Mouse (Mus musculus) CH12.LX (cell line): Measurements from ENCODE around the gene Cym.
A peak's percentile ranks its signal among the peaks of the same experiment; 100 is the strongest.

Experiments used
- CTCF ChIP-seq, 2 experiments: IDR thresholded peaks in 1 of 2; conservative IDR thresholded peaks in 1 of 2; 2 replicates each; pipeline ENCODE4 v1.5.1; 2011 to 2012; ENCODE audit warnings: low read depth in 2 of 2, low read length in 2 of 2, improper control_type of control experiment in 1 of 2, inconsistent platforms in 1 of 2, mild to moderate bottlenecking in 1 of 2, moderate library complexity in 1 of 2
- MAFK ChIP-seq: IDR thresholded peaks from 2 replicates; pipeline ENCODE4 v1.6.1; 2011; ENCODE audit warnings: low read length, improper control_type of control experiment; ENCODE audit not compliant: insufficient replicate concordance
- MEF2A ChIP-seq: IDR thresholded peaks from 2 replicates; pipeline ENCODE4 v1.6.1; 2014; ENCODE audit warnings: low read depth, mild to moderate bottlenecking, inconsistent platforms, low read length, improper control_type of control experiment, borderline replicate concordance
- POLR2A ChIP-seq: IDR thresholded peaks from 2 replicates; pipeline ENCODE4 v1.6.1; 2011; ENCODE audit warnings: low read depth, mild to moderate bottlenecking, improper control_type of control experiment, low read length
- RAD21 ChIP-seq: IDR thresholded peaks from 2 replicates; pipeline ENCODE4 v1.6.1; 2011; ENCODE audit warnings: low read depth, mild to moderate bottlenecking, low read length, improper control_type of control experiment, moderate library complexity

DNA sequence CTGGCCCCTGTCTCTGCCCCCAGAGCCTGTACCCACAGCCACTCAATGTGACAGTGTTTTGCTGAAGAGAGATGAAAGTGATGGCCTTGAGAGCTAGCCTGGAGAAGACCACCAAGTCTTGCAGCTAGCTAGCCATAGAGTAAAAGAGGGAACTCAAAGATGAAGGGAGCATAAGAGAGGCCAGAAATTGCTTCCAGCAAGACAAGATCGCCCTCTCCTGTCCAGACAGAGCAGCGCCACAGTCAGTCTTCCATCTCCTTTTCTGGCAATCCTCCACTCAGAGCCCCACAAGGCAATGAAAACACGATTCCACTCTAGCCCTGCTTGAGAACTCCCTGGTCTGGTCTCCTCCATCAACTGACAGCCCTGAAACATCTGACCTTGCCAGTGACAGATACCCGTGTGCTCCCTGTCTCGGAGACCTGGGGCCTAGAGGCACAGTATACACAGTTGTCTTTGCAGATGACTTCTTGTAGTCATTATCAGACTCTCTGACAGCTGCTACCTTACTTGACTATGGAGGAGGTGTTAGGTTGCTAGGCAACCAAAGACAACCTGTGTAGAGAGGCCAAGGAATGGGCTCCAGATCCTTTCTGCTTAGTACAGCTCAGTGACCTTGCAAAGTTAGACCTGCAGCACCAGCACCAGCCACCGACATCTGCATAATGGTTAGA, 33.2 kb downstream of the Cym start:
- TF ChIP-seq MEF2A (no peak), POLR2A (no peak), CTCF (conservative IDR thresholded peaks at IDR 0.05 in 1 of 2, IDR thresholded peaks at IDR 0.05 in 1 of 2; ENCODE audit: low read depth in 2 of 2, low read length in 2 of 2) (peak; percentile 68 to 83), MAFK (no peak), RAD21 (peak; percentile 86)
